Mouse (Mus musculus): ENCODE data around the gene 9130409I23Rik. TPM values are rescaled to one million over a fixed set of nuclear protein-coding genes. Genes with fewer than 3 reads are reported as not detected.
"Not testable (repeated sequence)": the region's sequence is repeated elsewhere in the genome, so short reads cannot be mapped to it uniquely, and the experiment has no call there.

9130409I23Rik gene
- polyA plus RNA-seq, 1 experiment from 2014 or later, result 0.53 TPM

DNA sequence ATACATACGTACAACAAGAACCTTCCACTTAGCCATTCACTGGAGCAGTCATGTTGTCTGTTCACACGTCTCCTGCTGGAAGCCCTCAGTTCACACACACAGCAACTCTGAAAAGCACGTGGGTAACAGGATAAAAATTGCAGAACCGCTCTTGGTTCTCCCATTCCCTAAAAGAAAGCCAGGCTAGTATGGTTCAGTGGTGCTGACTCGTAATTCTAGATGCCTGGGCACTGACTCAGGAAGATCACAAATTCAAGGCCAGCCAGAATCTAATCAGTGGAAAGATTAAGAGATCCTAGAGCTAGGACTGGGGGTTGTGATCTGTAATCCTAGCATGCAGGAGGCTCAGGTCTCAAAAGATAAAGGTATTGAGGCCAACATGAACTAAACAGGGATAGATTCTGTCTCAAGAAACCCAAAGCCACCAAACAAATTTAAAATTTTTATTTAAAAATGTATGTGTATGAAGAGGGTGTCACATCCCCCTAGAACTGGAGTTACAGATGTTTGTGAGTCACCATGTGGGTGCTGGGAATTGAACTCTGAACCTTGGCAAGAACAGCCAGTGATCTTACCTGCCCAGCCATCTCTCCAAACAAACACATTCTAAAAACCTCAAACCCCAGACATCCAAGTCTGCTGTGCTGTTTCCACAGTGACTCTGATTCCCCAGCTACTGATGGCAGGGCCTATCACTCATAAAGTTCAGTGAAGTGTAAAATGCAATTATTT is 30.1 kb upstream of the 9130409I23Rik start, which contains the start of gene Ephx1:
Gene Ephx1 (minus strand): TSS at position 149 of the 732 bp plus-strand sequence.
- Histone ChIP-seq H3K4me3 (ENCODE audit: low read depth, low read length) (no peak within 1 kb of the TSS), H3K4me1 (ENCODE audit: insufficient read depth) (peaks cover 14% of the 10 kb centered on the region), H3K9ac (replicated peaks) (no peak within 1 kb of the TSS), H3K27ac (ENCODE audit: low read depth) (0 out of 2 replicates have a peak within 1 kb of the TSS, but pooled peaks have one; percentile 22), H3K27me3 (ENCODE audit: insufficient read depth, low read length) (no peaks in the 10 kb centered on the region), H3K36me3 (replicated peaks; ENCODE audit: insufficient read depth, low read length) (no peaks in the 10 kb centered on the region), H3K9me3 (ENCODE audit: low read length) (no peaks in the 10 kb centered on the region), H3K4me2 (ENCODE audit: low read depth, low read length) (no peak within 1 kb of the TSS)
- DNase-seq (no peak), ATAC-seq (no peak)
- TF ChIP-seq CTCF (IDR thresholded peaks at IDR 0.05; ENCODE audit: low read depth), result no peak
- TF ChIP-seq EP300 (IDR thresholded peaks at IDR 0.05; ENCODE audit: low read depth), result peak; percentile 33; the same call in 1 of the 2 replicates
- 62% methylated on average over 5 of the region's 5 CpGs for WGBS (ENCODE audit: insufficient replicate concordance)

DNA sequence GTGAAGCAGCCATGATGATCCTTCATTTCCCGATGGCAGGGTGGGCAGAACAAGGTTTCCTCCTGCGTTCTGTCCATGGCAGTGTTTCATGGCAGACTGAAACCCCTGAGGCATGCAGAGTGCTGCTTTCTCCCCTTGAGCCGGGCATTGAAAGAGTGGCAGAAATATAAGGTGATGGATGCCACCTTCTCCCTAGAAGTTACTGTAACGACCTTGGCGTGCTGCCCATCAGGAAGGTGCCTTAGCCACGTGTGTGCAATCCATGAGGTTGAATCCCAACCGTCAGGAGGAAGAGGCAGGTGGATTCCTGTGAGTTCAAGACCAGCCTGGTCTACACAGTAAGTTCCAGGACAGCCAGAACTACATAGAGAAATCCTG is 29.6 kb upstream of the 9130409I23Rik start:
- WGBS (ENCODE audit: insufficient replicate concordance), result 69% methylated on average over 7 of the region's 7 CpGs
- Histone ChIP-seq H3K27me3 (ENCODE audit: insufficient read depth, low read length) (no peaks in the 10 kb centered on the region), H3K9me3 (ENCODE audit: low read length) (no peaks in the 10 kb centered on the region), H3K4me2 (ENCODE audit: low read depth, low read length) (no peak overlapping the region), H3K27ac (ENCODE audit: low read depth) (no peak overlapping the region), H3K9ac (replicated peaks) (no peak overlapping the region), H3K4me3 (ENCODE audit: low read depth, low read length) (no peak overlapping the region), H3K4me1 (ENCODE audit: insufficient read depth) (peaks cover 8% of the 10 kb centered on the region; the same call in 1 of the 2 replicates), H3K36me3 (replicated peaks; ENCODE audit: insufficient read depth, low read length) (no peaks in the 10 kb centered on the region)
- TF ChIP-seq CTCF (IDR thresholded peaks at IDR 0.05; ENCODE audit: low read depth) (no peak), EP300 (IDR thresholded peaks at IDR 0.05; ENCODE audit: low read depth) (no peak)
- no peak for DNase-seq
- no peak for ATAC-seq

DNA sequence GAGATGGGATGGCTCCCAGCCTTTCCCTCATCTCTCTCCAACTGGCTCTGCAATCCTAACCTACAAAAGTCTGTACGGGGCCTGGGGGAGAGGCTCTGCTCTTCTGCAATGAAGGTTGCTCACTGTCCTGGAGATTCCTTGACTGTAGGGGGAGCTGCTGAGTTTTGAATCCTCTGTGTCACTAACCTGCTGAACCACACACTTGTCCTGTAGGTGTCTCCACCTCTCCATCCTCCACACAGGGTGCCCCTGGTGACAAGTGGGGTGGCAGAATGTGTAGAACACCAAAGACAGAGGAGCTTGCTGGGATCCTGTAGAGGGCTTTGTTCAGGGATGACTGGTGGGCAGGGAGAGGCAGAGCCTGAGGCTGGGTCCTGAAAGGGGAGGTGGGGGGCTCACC is 28.8 kb upstream of the 9130409I23Rik start:
- H3K4me3 ChIP-seq (ENCODE audit: low read depth, low read length), result no peak overlapping the region
- 4% methylated on average over 1 of the region's 1 CpGs for WGBS (ENCODE audit: insufficient replicate concordance)
- H3K4me1 ChIP-seq (ENCODE audit: insufficient read depth), result peaks cover 4% of the 10 kb centered on the region; the same call in 1 of the 2 replicates
- DNase-seq (peak; percentile 78), ATAC-seq (peak; percentile 84)
- no peak for TF ChIP-seq EP300 (IDR thresholded peaks at IDR 0.05; ENCODE audit: low read depth)
- peak; percentile 95 for TF ChIP-seq CTCF (IDR thresholded peaks at IDR 0.05; ENCODE audit: low read depth)
- no peaks in the 10 kb centered on the region for H3K36me3 ChIP-seq (replicated peaks; ENCODE audit: insufficient read depth, low read length)
- no peaks in the 10 kb centered on the region for H3K9me3 ChIP-seq (ENCODE audit: low read length)
- no peak overlapping the region for H3K9ac ChIP-seq (replicated peaks)
- no peak overlapping the region for H3K4me2 ChIP-seq (ENCODE audit: low read depth, low read length)
- no peaks in the 10 kb centered on the region for H3K27me3 ChIP-seq (ENCODE audit: insufficient read depth, low read length)
- H3K27ac ChIP-seq (ENCODE audit: low read depth), result no peak overlapping the region

DNA sequence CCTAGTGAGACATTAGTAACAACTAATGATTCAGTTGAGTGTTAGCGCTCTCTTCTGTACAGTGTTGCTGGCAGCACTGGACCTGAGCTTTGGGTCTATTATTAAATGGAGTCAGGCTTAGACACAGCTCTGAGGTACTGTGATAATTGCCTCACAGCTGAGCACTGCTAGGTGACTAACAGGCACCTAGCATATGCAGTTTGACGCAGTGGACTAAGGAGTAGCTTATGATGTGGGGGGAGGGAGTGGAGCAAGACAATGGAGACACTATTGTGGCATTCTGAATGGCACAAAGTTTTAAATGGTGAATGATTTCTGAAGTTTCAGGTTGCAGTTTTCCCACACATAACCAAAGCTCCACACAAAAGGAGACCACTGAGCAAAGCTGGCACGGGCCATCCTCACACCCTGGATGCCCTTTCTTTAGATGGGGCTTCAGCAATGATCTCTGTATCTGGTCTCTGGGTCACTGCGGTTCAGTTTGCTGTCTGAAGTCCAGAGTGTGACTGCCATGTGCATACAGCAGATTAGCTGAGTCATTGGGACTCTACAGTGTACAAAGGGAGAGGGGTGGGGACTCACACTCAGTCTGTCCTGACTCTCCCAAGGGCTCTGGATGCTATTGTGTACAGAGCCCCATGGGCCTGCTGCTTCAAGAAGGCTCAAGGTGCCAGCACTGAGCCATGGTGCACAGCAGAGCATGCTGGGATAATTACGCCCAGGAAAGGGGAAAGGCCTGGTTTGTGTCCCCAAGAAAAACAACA is 15.8 kb upstream of the 9130409I23Rik start:
- ATAC-seq, result peak; percentile 90
- H3K4me3 ChIP-seq (ENCODE audit: low read depth, low read length); DNase-seq; H3K4me2 ChIP-seq (ENCODE audit: low read depth, low read length); H3K4me1 ChIP-seq (ENCODE audit: insufficient read depth); H3K27me3 ChIP-seq (ENCODE audit: insufficient read depth, low read length); H3K9ac ChIP-seq (replicated peaks); H3K36me3 ChIP-seq (replicated peaks; ENCODE audit: insufficient read depth, low read length); H3K9me3 ChIP-seq (ENCODE audit: low read length): not testable (repeated sequence)
- H3K27ac ChIP-seq (ENCODE audit: low read depth), result peak overlapping the region; percentile 34; the same call in 1 of the 2 replicates
- 60% methylated on average over 4 of the region's 5 CpGs for WGBS (ENCODE audit: insufficient replicate concordance)

DNA sequence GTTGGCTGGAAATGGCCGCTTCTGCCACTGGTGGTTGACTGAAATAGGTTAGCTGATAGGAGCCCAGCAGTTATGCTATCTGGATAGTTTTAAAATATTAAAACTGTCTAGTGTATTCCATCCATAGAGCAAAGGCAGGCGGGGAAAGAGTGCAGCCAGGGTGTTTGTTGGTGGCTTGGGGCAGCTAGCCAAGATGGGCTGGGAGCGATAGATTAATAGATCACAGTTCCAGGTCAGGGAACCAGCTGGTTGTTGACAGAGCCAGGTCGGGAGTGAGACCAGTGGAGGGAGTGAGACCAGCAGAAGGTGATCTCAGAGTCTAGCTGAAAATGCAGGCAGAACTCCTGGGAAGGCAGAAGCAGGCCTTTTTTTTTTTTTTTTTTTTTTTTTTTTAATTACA is 13.4 kb upstream of the 9130409I23Rik start:
- DNase-seq (peak; percentile 72), ATAC-seq (peak; percentile 78)
- no peaks in the 10 kb centered on the region for H3K27me3 ChIP-seq (ENCODE audit: insufficient read depth, low read length)
- H3K4me1 ChIP-seq (ENCODE audit: insufficient read depth), result peaks cover 3% of the 10 kb centered on the region; the same call in 1 of the 2 replicates
- H3K4me3 ChIP-seq (ENCODE audit: low read depth, low read length), result no peak overlapping the region
- H3K9ac ChIP-seq (replicated peaks), result no peak overlapping the region
- H3K9me3 ChIP-seq (ENCODE audit: low read length), result no peaks in the 10 kb centered on the region
- no peak overlapping the region for H3K4me2 ChIP-seq (ENCODE audit: low read depth, low read length)
- H3K36me3 ChIP-seq (replicated peaks; ENCODE audit: insufficient read depth, low read length), result no peaks in the 10 kb centered on the region
- peak overlapping the region; percentile 34; the same call in 1 of the 2 replicates for H3K27ac ChIP-seq (ENCODE audit: low read depth)
- 45% methylated on average over 4 of the region's 4 CpGs for WGBS (ENCODE audit: insufficient replicate concordance)
- TF ChIP-seq EP300 (IDR thresholded peaks at IDR 0.05; ENCODE audit: low read depth) (peak; percentile 28; the same call in 1 of the 2 replicates), CTCF (IDR thresholded peaks at IDR 0.05; ENCODE audit: low read depth) (no peak)

DNA sequence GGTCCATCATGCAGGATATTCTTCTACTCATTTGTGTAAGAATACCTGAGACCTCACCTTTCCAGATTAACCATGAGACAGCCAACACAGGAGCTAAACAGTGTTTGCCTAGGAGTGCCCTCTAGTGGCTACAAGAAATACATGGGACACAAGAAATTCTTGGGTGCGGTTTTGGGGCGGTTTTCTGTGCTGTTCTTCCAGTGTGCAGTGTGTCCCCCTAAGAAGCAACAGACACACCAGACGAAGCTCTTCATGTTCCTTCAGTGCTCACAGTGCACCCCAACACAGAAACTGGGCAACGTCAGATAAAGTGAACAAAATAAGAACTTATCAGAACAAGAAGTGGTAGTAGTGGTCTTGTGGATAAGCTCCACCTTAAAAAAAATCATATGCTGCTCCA is 11.4 kb upstream of the 9130409I23Rik start:
- Histone ChIP-seq H3K9ac (replicated peaks) (no peak overlapping the region), H3K4me1 (ENCODE audit: insufficient read depth) (peaks cover 3% of the 10 kb centered on the region; the same call in 1 of the 2 replicates), H3K4me3 (ENCODE audit: low read depth, low read length) (no peak overlapping the region), H3K36me3 (replicated peaks; ENCODE audit: insufficient read depth, low read length) (no peaks in the 10 kb centered on the region), H3K4me2 (ENCODE audit: low read depth, low read length) (no peak overlapping the region), H3K27me3 (ENCODE audit: insufficient read depth, low read length) (no peaks in the 10 kb centered on the region), H3K9me3 (ENCODE audit: low read length) (no peaks in the 10 kb centered on the region), H3K27ac (ENCODE audit: low read depth) (no peak overlapping the region)
- DNase-seq (no peak), ATAC-seq (no peak)
- 7% methylated on average over 4 of the region's 4 CpGs for WGBS (ENCODE audit: insufficient replicate concordance)
- TF ChIP-seq CTCF (IDR thresholded peaks at IDR 0.05; ENCODE audit: low read depth), result peak; percentile 83
- TF ChIP-seq EP300 (IDR thresholded peaks at IDR 0.05; ENCODE audit: low read depth), result peak; percentile 57; the same call in 1 of the 2 replicates

Data from liver, postnatal 0 days (tissue).